Mouse (Mus musculus): ENCODE data around the gene Olfr1357.

The Olfr1357 gene

DNA sequence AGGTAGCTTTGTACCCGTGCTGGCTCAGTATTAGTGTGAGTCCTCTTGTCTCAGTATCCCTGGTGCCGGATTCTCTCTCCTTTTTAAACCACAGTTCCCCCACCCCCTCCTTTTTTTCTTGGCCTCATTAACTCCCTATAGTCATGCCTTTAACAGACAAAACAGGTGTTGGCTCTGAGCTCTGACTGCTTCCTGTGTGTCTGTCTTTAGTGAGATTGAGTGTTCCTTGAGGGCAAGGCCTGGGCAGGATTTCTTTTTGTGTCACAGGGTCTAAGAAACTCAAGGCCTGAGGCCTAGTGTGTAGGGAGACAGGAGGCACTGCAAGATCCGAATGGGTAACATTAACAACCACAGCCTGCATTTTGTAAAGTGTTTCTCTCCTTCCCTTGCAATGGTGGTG is 39.7 kb downstream of the Olfr1357 start:
- DNase-seq (ENCODE audit: low spot score), result no peak

DNA sequence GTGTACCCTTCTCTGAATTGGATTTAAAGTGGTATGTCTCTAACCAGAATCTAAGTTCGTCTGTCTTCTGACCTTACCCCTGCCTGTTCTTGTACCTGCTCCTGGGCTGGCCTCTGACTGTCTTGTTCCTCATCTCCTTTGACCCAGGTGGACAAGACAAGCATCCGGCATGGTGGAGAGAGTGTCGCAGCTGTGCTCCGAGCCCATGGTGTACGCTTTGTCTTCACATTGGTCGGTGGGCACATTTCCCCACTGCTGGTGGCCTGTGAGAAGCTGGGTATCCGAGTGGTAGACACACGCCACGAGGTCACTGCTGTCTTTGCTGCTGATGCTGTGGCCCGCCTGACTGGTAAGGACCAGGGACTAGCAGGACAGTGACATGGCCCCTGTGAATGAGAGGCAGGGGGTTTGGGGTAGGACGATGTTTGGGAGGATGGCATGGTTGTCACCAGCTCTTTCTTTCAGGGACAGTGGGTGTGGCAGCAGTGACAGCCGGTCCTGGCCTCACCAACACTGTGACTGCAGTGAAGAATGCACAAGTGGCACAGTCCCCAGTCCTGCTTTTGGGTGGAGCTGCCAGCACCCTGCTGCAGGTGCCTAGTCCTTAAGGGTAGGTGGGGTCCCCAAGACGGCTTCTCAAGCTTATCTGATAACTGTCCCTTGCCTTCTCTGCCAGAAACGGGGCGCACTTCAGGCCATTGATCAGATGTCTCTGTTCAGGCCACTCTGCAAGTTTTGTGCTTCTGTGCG is 41.3 kb downstream of the Olfr1357 start:
- DNase-seq (ENCODE audit: low spot score), result no peak

DNA sequence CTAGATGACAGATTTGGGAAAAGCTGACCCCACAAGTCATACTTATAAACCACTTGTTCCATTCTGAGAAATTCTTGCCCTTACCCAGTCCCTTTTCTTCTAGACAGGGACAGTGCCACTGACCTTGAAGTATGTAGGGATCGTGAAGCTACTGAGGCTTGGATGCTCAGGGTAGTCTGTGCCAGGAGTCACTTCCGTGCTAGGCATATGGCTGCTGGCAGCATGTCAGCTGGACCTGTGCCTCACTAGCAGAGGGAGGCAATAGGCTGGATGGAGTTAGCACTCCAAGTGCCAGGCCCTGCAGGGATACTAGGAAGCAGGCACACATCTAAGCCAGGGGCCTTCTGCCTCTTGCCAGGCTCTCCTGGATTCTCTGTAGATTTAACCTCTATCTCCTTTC is 42.2 kb downstream of the Olfr1357 start:
- no peak for DNase-seq (ENCODE audit: low spot score)

DNA sequence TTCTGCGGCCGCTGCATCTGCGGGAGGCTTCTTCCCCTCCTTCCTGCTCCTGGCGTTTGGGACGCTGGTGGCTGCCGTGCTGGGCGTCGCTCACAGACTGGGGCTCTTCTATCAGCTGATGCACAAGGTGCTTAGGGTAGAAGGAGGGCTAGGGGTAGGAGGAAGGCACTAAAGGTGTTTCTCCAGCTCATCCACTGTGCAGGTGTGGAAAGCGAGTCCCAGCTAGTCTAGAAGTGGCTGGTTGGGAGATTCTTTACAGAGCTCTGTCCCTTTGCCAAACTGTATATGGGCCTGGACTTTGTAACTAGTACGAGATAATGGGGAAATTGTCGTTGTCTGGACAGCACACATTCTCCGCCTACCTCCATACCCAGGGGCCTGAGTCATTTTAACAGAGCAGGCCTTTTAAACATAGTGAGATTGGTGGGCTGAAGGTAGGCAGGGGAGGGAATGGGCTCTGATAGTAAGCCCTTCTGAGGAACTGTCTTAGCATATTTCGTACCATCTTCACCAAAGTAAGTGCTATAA is 42.7 kb downstream of the Olfr1357 start:
- DNase-seq (ENCODE audit: low spot score), result no peak

DNA sequence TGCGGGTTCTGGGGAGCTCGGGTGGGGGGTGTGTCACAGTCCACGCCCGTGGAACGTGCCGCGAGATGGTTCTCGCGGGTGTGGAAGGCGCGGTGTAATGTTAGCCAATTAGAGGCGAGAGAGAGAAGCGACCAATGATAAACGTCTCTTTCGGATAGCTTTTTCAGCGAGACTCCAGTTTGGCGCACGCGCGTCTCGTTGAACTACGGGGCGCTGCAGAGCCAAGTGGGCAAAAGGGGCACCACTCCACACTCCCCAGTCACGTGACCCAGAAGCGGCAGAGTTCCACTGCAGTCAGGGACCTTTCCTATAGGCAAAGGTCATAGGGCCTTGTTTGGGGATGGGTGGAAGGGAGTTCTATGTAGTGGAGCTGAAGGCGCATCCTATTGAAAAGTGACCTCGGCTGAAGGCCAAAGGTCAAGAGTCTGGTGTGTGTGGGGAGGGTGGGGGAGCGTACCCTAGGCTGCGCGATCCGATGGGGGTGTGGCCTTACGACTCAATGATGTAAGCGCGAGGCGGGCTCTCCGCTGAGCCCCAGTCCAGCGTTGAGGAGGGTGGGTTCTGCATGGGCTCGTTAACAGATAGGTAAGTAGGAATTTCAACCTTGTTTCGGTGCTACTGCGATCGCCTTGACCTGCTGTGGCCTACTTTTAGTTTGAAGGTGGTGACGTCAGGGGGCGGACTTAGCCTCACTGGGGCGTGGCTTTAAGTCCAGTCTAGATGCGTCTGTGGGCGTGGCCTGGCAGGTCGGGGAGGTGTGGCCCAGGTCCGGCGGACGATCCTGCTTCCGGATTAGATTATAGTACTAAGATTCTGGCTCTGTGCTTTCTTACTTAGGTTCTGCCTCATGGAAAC is 43.4 kb downstream of the Olfr1357 start, which contains the start of gene Ilvbl:
Gene Ilvbl, plus strand, starts transcription at position 97 of the 855 bp plus-strand sequence.
- DNase-seq (ENCODE audit: low spot score), result peak; percentile 91

DNA sequence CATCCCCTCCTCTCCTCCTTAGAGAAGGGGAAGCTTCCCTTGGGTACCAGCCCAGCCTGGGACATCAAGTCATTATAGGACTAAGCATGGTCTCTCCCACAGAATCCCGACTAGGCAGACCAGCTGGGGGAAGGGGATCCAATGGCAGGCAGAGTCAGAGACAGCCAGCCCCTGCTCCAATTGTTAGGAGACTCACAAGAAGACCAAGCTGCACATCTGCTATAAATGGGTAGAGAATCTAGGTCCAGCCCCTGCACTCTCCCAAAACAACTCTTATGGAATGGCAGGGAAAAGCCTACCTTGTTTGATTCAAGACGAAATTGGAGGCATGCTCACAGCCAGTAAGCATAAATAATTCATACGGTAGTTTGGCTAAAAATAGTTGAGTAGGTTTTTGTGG is 44.6 kb downstream of the Olfr1357 start:
- no peak for DNase-seq (ENCODE audit: low spot score)

DNA sequence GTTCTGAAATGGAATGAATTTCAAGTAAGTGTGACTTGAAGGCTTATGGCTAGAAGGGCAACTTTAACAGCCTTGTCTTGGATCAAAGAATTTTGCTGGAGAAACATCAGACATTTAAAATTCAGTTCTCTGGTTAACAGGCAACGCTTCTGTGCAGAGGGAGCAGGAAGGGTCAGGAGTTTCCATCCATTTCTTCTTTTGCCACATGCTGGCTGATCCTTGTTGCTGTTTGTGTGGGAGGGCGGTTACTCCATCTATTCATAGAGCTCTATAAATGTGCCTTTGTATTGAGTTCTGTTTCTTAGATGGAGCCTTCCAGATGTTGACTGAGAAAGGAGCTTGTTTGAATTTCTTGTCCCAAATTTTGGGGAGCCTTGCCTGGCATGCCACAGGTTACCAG is 47.0 kb downstream of the Olfr1357 start:
- DNase-seq (ENCODE audit: low spot score), result no peak

DNA sequence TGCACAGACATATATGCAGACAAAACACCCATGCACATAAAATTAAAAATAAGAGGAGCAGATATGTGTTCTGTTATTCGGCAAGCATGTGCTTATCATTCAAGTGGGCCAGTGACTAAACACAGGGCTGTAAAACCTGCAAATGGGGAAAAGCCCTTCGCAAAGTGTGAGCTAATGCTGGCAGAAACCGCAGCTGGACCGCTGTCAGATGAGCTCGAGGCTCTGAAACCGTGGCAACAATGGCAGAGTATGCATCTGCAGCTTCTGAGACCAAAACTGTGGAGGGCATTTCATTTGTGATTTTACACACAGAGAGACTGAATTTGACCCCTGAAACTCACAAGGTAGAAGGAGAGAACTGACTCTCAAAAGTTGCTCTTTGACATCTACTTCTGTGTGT is 47.5 kb downstream of the Olfr1357 start:
- no peak for DNase-seq (ENCODE audit: low spot score)

DNA sequence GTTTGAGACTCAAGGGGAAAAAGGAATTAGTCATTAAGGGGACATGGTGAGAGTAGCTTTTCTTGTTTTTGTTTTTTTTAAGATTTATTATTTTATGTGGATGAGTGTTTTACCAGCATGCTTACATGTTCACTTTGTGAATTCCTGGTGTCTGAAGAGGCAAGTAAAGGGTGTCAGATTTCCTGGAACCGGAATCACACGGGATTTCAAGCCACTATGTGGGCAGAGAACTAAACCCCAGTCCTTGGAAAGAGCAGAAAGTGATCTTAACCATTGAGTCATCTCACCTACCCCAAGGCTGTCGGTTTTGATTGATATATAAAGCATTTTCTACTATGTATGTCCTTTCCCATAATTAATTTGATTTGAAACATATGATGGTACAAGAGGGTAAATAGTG is 48.2 kb downstream of the Olfr1357 start:
- no peak for DNase-seq (ENCODE audit: low spot score)

DNA sequence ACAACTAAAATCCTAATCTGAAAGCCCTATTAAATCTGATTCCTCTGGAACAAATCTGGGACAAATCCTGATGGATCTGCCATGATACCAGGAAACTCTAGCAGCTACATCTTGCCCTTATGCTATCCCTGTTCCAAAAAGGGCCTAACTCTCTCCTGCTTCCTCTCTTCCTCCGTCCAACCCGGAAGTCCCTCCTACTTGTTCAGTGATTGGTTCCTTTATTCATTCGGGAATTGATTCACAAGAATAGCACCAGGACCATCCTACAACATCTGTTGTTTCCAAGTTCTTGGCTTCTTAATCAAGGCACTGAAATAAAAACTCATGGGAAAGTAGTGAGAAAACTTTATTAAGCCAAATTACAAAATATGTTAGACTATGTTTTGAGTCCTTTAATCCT is 48.7 kb downstream of the Olfr1357 start:
- DNase-seq (ENCODE audit: low spot score), result no peak

DNA sequence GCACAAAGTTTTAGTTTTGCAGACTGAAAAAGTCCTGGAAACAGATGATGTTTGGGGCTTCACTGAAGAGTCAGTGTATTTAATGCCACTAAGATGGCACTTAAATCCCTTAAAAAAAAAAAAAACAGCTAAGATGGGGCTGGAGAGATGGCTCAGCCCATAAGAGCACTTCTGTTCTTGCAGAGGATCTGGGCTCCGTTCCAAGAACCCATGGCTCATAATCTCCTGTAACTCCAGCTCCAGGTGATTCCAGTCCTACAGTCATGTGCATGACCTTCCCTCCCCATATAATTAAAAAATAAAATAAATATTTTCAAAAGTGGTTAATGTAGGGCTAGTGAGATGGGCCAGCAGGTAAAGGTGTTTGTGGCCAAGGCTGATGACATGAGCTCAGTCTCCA is 52.8 kb downstream of the Olfr1357 start:
- DNase-seq (ENCODE audit: low spot score), result no peak
